Comparison of ENCODE assay signal across 24 mouse cellular contexts in the genomic region with DNA sequence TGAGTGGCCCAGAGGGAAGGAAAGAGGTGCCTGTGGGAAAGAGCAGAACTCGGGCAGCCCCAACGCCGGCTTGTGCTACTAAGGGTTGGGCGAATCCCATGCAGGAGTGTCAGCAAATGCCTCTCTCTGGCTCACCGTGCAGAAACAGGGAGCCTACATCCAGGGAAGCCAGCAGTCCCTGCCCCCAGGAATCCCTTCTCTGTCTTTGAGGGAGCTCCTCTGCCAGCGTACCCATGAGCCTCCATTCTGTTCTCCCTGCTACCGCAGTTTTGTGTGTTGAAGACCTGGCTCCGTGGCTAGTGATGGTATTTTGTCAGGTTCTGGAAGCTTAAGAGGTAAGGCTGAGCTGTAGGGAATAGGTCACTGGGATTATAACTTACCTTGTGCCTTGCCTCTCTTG.
"Had no signal": no experiment of that assay in that cellular context is flagged by ENCODE, and none has a peak within 500 bp of the region (broad histone marks: within the 10 kb centered on the region; RNA-seq: fewer than 3 reads in every experiment).

No protein-coding gene starts in this region.

- DNase-seq: forebrain, postnatal 0 days; gastrocnemius, postnatal 14 days; gastrocnemius, postnatal 36 days; heart, adult 18-20 months; heart, postnatal 10 days; heart, postnatal 36 days; kidney, adult 11 months; kidney, adult 2 months; kidney, adult 9 months; kidney, postnatal 14 days; kidney, postnatal 36 days; layer of hippocampus, adult 9-11 months; layer of hippocampus, postnatal 36 days had no signal

- H3K27ac ChIP-seq: hindbrain, embryonic 13.5 days; hindbrain, embryonic 15.5 days; hindbrain, postnatal 0 days; intestine, embryonic 15.5 days; kidney, embryonic 15.5 days; kidney, postnatal 0 days; limb, embryonic 15.5 days; liver, embryonic 12.5 days; liver, embryonic 14.5 days had no signal

- H3K9me3 ChIP-seq: heart, embryonic 12.5 days; hindbrain, embryonic 13.5 days; hindbrain, embryonic 15.5 days; intestine, embryonic 15.5 days; kidney, embryonic 15.5 days; limb, embryonic 13.5 days; limb, embryonic 15.5 days; liver, embryonic 12.5 days had no signal

- H3K4me2 ChIP-seq: heart, embryonic 12.5 days; hindbrain, embryonic 13.5 days; hindbrain, embryonic 15.5 days; intestine, embryonic 15.5 days; kidney, embryonic 15.5 days; limb, embryonic 13.5 days; limb, embryonic 15.5 days; liver, embryonic 12.5 days had no signal

- H3K9ac ChIP-seq: forebrain, postnatal 0 days; heart, embryonic 12.5 days; hindbrain, embryonic 13.5 days; hindbrain, embryonic 15.5 days; intestine, embryonic 15.5 days; kidney, embryonic 15.5 days; limb, embryonic 13.5 days; limb, embryonic 15.5 days; liver, embryonic 12.5 days; liver, embryonic 14.5 days had no signal

- H3K27me3 ChIP-seq: heart, embryonic 12.5 days; hindbrain, embryonic 13.5 days; hindbrain, embryonic 15.5 days; intestine, embryonic 15.5 days; kidney, embryonic 15.5 days; limb, embryonic 15.5 days; liver, embryonic 12.5 days had no signal

- H3K4me3 ChIP-seq: heart, embryonic 12.5 days; hindbrain, embryonic 13.5 days; hindbrain, embryonic 15.5 days; intestine, embryonic 15.5 days; kidney, embryonic 15.5 days; limb, embryonic 13.5 days; limb, embryonic 15.5 days; liver, embryonic 12.5 days had no signal

- ATAC-seq: forebrain, postnatal 0 days; hindbrain, postnatal 0 days; intestine, embryonic 15.5 days; liver, embryonic 12.5 days had no signal

- H3K36me3 ChIP-seq: heart, embryonic 12.5 days; hindbrain, embryonic 13.5 days; hindbrain, embryonic 15.5 days; intestine, embryonic 15.5 days; kidney, embryonic 15.5 days; limb, embryonic 13.5 days; limb, embryonic 15.5 days; liver, embryonic 12.5 days had no signal
